Mouse (Mus musculus) liver, embryonic 15.5 days (tissue): Measurements from ENCODE around the gene Dcakd. TPM values are rescaled to one million over a fixed set of nuclear protein-coding genes. Genes with fewer than 3 reads are reported as not detected.

ENCODE experiments used
- ATAC-seq: fragments of 200-750 bp; cut with Nextera tagmentation; 2 replicates; pipeline ENCODE4 v1.8.0; 2017; ENCODE audit warnings: moderate number of reproducible peaks, mild to moderate bottlenecking, moderate library complexity; ENCODE audit not compliant: insufficient read depth
- H3K27ac ChIP-seq: fragments of 300-500 bp; sonication (generic); replicated peaks from 2 replicates; pipeline ENCODE4 v1.5.1; 2015; ENCODE audit warnings: mild to moderate bottlenecking, inconsistent platforms
- H3K27me3 ChIP-seq: fragments of 300-500 bp; sonication (generic); 2 replicates; pipeline ENCODE4 v1.6.1; 2015; ENCODE audit warnings: mild to moderate bottlenecking, inconsistent platforms
- H3K36me3 ChIP-seq: fragments of 300-500 bp; sonication (generic); replicated peaks from 2 replicates; pipeline ENCODE4 v1.6.1; 2015; ENCODE audit warnings: moderate library complexity, mild to moderate bottlenecking, inconsistent platforms
- H3K4me1 ChIP-seq: fragments of 300-500 bp; sonication (generic); replicated peaks from 2 replicates; pipeline ENCODE4 v1.6.1; 2015; ENCODE audit warnings: inconsistent platforms
- H3K4me2 ChIP-seq: fragments of 300-500 bp; sonication (generic); 2 replicates; pipeline ENCODE4 v1.6.1; 2015; ENCODE audit warnings: moderate library complexity, mild to moderate bottlenecking, inconsistent platforms
- H3K4me3 ChIP-seq: fragments of 300-500 bp; sonication (generic); replicated peaks from 2 replicates; pipeline ENCODE4 v1.5.1; 2015; ENCODE audit warnings: mild to moderate bottlenecking, inconsistent platforms
- H3K9ac ChIP-seq: fragments of 300-500 bp; sonication (generic); 2 replicates; pipeline ENCODE4 v1.6.1; 2015; ENCODE audit warnings: moderate library complexity, mild to moderate bottlenecking, inconsistent platforms
- H3K9me3 ChIP-seq: fragments of 300-500 bp; sonication (generic); replicated peaks from 2 replicates; pipeline ENCODE4 v1.6.1; 2016; ENCODE audit warnings: inconsistent platforms
- WGBS: fragments of 180-500 bp; shearing (Covaris S2); methylation state at CpG from one replicate; pipeline ENCODE4 v1.1.7; 2015; ENCODE audit warnings: mixed read lengths; ENCODE audit not compliant: insufficient replicate concordance; 5-methylcytosine and 5-hydroxymethylcytosine counted together
- polyA plus RNA-seq: library from polyadenylated mRNA; unstranded; fragments of >200 nt; fragmentation: Nextera tagmentation; extraction: Ambion mirVana; gene quantifications from 2 replicates; pipeline ENCODE4 v1.2.1, GENCODE M21; 2015

Gene Dcakd
- polyA plus RNA-seq, 1 experiment from 2014 or later: 28.7 TPM

DNA sequence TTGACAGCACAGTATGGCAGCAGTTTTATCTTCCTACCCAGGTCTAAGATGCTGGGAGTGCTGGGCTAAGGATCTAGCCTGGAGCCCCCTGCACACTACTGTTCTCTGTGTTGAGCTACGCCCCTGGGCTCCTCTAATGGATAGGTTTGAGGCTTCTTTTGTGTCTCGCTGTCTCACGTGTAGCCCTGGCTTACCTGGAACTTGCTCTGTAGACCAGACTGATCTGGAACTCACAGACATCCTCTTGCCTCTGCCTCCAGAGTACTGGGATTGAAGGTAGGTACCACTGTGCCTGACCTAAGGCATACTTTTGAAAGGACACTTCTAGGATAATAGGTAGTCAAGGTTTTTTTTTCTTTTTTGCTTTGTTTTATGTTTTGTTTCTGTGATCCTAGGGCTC, 15.8 kb upstream of the Dcakd start:
- no peak overlapping the region for H3K4me3 ChIP-seq
- ATAC-seq: no peak
- H3K27ac ChIP-seq: no peak overlapping the region
- H3K27me3 ChIP-seq: no peaks in the 10 kb centered on the region
- 90% methylated on average over 3 of the region's 3 CpGs for WGBS
- peaks cover 55% of the 10 kb centered on the region for H3K36me3 ChIP-seq
- H3K4me2 ChIP-seq: no peak overlapping the region
- peaks cover 9% of the 10 kb centered on the region; the same call in 1 of the 2 replicates for H3K4me1 ChIP-seq
- no peak overlapping the region for H3K9ac ChIP-seq
- no peaks in the 10 kb centered on the region for H3K9me3 ChIP-seq

DNA sequence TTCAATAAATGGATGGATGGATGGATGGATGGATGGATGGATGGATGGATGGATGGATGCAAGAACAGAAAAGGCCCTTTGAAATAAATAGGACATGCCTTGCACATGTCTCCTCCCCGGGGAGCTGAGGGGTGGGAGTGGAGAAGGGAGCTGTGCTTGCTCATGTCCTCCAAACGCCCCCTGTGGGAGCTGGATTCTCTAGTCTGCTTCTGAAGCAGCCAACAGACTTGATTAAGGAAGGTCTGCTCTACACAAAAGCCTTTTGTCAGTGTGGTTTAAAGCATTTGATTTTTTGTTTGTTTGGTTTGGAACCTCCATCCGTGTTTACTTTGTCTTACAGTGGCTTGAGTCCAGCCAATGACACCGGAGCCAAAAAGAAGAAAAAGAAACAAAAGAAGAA, 14.7 kb upstream of the Dcakd start:
- Histone ChIP-seq H3K9me3 (no peaks in the 10 kb centered on the region), H3K4me1 (peaks cover 9% of the 10 kb centered on the region; the same call in 1 of the 2 replicates), H3K27me3 (no peaks in the 10 kb centered on the region), H3K4me3 (no peak overlapping the region), H3K4me2 (no peak overlapping the region), H3K9ac (no peak overlapping the region), H3K27ac (no peak overlapping the region), H3K36me3 (peaks cover 65% of the 10 kb centered on the region)
- ATAC-seq: no peak
- 74% methylated on average over 4 of the region's 4 CpGs for WGBS

DNA sequence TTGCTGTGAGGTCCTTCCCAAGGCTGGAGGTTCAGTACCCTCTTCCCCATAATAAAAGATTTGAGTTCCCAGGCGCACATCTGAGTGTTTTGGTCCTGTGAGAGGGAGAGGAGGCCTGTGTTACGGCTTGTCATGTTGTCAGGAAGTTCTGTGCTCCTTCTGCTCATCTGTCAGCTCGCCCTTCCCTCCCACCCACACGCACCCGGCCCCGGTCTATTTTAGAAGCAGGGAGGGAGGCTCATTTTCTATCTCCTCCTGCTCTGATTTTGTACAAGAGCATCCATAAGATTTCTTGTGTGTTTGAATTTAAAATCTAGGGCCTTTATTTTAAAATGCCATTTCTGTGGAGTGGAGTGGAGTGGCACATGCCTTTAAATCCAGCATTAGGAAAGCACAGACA, 9.9 kb upstream of the Dcakd start:
- Histone ChIP-seq H3K4me1 (peaks cover 20% of the 10 kb centered on the region), H3K9ac (no peak overlapping the region), H3K27me3 (no peaks in the 10 kb centered on the region), H3K9me3 (no peaks in the 10 kb centered on the region), H3K27ac (no peak overlapping the region), H3K4me3 (no peak overlapping the region), H3K36me3 (peaks cover 43% of the 10 kb centered on the region), H3K4me2 (no peak overlapping the region)
- no peak for ATAC-seq
- WGBS: 68% methylated on average over 6 of the region's 6 CpGs

DNA sequence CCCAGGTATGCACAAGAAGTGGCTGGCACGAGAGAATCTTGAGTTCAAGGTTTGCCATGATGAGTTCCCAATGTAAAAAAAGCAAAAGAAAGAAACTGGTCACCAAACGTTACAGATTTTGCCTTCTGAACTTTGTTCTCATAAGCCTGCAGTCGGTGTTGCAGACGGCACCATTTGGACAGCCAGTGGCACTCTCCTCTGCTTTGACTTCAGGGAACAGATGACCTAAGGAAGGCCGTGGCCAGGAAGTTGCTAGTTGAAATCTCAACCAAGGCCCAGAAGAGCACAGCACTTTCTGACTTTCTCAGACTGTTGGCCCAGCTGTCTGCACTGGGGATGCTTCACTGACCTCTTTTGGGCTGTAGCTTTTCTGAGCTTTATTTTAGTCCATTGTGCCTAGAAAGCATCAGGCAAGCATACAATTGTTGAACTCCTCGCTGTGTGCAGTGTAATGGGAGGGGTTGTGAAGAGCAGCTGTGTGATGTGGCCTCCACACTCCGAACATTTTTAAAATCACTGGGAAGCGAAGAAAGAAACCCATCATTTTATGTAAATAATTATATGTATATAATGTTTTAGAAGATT, 8.8 kb upstream of the Dcakd start:
- Histone ChIP-seq H3K27me3 (no peaks in the 10 kb centered on the region), H3K4me3 (no peak overlapping the region), H3K9me3 (no peaks in the 10 kb centered on the region), H3K36me3 (peaks cover 35% of the 10 kb centered on the region), H3K4me2 (no peak overlapping the region), H3K4me1 (peaks cover 30% of the 10 kb centered on the region), H3K27ac (no peak overlapping the region), H3K9ac (no peak overlapping the region)
- no peak for ATAC-seq
- 77% methylated on average over 8 of the region's 8 CpGs for WGBS

DNA sequence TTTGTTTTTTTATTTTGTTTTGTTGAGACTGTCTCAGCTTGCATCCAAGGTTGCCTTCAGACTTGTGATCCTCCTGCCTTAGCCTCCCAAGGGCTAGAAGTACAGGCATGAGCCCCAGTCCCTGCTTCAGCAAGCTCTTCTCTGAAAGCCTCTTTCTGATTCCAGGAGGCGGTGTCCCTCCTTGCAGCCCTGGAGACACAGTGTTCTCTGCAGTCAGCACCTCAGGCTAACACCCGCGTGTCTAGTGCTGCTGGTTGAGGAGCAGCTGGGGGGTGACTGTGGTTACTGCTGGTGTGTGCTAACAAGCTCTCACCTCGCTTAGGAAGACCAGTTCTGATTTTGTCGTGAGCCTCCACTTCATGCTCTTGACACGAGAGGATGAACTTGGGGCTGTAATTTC, 6.9 kb upstream of the Dcakd start:
- H3K9me3 ChIP-seq: no peaks in the 10 kb centered on the region
- H3K36me3 ChIP-seq: peaks cover 43% of the 10 kb centered on the region
- no peak overlapping the region for H3K4me2 ChIP-seq
- 76% methylated on average over 6 of the region's 6 CpGs for WGBS
- H3K27ac ChIP-seq: no peak overlapping the region
- H3K4me3 ChIP-seq: no peak overlapping the region
- no peak for ATAC-seq
- no peak overlapping the region for H3K9ac ChIP-seq
- H3K27me3 ChIP-seq: no peaks in the 10 kb centered on the region
- peaks cover 45% of the 10 kb centered on the region for H3K4me1 ChIP-seq

DNA sequence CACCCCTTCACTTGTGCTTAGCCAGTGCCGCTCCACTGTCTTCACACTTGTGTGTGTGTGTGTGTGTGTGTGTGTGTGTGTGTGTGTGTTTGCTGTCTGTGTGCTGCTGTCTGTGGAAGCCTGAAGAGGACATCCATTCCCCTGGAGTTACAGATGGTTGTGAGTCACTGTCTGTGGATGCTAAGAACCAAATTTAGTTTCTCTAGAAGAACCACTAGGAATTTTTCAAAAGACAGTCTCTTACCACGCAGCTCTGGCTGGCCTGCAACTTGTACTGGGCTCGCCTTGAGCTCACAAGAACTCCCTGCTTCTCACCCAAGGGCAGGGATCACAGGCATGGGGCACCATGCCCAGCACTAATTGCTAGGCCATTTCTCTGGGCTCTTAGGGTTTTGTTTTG, 4.9 kb upstream of the Dcakd start:
- ATAC-seq: no peak
- H3K9me3 ChIP-seq: no peaks in the 10 kb centered on the region
- H3K9ac ChIP-seq: no peak overlapping the region
- H3K36me3 ChIP-seq: peaks cover 34% of the 10 kb centered on the region
- no peaks in the 10 kb centered on the region for H3K27me3 ChIP-seq
- no peak overlapping the region for H3K4me3 ChIP-seq
- H3K27ac ChIP-seq: no peak overlapping the region
- 76% methylated on average over 3 of the region's 3 CpGs for WGBS
- H3K4me1 ChIP-seq: peaks cover 48% of the 10 kb centered on the region
- H3K4me2 ChIP-seq: no peak overlapping the region

DNA sequence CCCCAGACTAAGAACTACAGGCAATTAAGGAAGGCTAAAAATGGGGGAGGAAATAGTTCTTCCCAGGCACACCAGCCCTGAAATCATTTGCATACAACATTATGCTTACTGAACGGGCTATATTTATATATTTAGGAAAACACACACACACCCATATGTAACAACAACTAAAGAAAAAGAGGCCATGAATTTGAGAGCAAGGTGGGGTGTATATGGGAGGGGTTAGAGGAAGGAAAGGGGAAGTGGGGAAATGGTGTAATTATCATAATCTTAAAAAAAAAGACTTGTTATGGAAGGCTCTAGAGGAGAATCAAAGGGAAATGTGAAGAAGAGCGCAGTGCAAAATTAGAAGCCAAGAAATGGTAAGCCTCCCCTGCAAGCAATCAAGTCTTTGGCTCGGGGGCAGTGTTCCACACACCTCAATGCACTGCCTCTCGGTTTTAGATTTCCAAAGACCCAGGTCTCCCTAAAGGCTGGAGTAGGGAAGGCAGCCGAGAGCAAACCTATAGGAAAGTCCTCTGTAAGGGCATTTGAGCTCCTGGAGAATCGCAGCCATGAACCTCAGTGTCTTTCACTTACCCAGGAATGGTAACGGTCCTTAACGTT, 460 bp downstream of the Dcakd start:
- Histone ChIP-seq H3K4me1 (peaks cover 45% of the 10 kb centered on the region), H3K27me3 (no peaks in the 10 kb centered on the region), H3K4me3 (peak overlapping the region; percentile 72), H3K4me2 (peak overlapping the region; percentile 75), H3K36me3 (peaks cover 38% of the 10 kb centered on the region), H3K9ac (peak overlapping the region; percentile 73), H3K9me3 (no peaks in the 10 kb centered on the region), H3K27ac (peak overlapping the region; percentile 92)
- ATAC-seq: no peak; the same call in 1 of the 2 replicates
- 5% methylated on average over 8 of the region's 8 CpGs for WGBS

DNA sequence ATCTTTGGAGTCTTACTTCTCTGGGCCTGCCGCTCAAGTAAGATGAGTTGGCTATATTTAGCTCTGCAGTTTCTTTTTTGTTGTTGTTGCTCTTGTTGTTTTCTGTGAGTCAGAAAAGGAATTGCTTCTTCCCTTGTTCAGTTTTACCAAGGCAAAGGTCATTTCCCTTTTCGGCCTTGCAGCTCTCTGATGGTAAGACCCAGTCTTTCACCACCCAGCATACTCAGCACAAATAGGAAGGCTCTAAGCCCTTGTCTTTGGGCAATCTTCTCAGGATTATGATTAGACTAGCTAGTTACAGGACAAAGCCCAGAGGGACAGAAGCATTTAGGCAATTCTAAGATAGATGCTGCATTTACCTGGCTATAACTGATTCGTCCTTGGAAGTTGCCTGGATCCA, 1.2 kb downstream of the Dcakd start:
- peak overlapping the region; percentile 73 for H3K9ac ChIP-seq
- peaks cover 38% of the 10 kb centered on the region for H3K36me3 ChIP-seq
- ATAC-seq: no peak
- H3K4me3 ChIP-seq: peak overlapping the region; percentile 72
- peak overlapping the region; percentile 92 for H3K27ac ChIP-seq
- H3K4me1 ChIP-seq: peaks cover 38% of the 10 kb centered on the region
- 66% methylated on average over 3 of the region's 3 CpGs for WGBS
- H3K9me3 ChIP-seq: no peaks in the 10 kb centered on the region
- no peaks in the 10 kb centered on the region for H3K27me3 ChIP-seq
- H3K4me2 ChIP-seq: peak overlapping the region; percentile 75

DNA sequence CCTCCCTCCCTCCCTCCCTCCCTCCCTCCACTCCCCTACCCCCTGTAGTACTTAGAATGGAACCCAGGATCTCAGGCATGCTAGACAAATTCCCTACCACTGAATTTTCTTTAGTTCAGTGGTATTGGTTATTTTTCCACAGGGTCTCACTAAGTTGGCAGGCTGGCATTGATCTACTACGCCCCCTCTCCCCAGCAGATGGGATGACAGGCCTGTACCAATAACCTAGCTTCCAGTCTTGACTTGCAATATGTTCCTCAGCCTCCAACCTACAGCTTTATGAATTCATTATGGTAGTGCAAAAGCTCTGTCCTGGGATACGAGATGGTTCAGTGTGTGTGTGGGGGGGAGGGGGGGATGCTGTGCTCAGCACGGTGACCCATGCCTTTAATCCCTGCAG, 4.2 kb downstream of the Dcakd start:
- Histone ChIP-seq H3K9me3 (no peaks in the 10 kb centered on the region), H3K27me3 (no peaks in the 10 kb centered on the region), H3K4me3 (no peak overlapping the region), H3K27ac (no peak overlapping the region), H3K4me2 (no peak overlapping the region), H3K9ac (no peak overlapping the region), H3K36me3 (peaks cover 42% of the 10 kb centered on the region), H3K4me1 (peaks cover 15% of the 10 kb centered on the region)
- WGBS: 81% methylated on average over 3 of the region's 3 CpGs
- ATAC-seq: no peak

DNA sequence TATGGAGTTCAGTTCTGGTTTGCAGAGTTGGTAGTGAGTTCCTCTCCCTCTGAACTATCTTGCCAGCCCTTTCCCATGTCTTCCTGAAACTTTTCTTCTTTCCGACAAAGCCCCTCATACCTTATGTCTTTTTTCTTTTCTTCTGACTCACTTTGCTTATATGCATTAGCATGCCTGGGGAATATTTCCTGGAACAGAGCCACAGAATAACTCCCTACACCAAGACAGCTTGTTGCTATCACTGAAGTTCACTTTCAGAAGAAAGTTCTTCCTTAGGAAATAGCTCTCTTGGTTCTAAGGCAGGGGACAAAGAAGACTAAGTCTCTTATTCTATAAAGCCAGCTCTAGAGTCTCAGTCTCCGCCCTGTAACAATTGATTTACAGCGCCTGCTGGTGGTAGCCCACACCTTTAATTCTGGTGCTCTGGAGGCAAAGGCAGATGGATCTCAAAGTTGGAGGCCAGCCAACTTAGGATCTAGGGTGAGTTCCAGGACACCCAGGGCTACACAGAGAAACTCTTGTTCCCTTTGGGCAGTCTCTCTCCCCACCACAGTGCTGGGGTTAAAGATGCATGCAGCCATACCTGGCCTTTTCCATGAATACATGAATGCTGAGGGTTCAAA, 7.3 kb downstream of the Dcakd start:
- no peak overlapping the region for H3K4me3 ChIP-seq
- H3K36me3 ChIP-seq: peaks cover 34% of the 10 kb centered on the region
- H3K4me2 ChIP-seq: no peak overlapping the region
- no peaks in the 10 kb centered on the region for H3K9me3 ChIP-seq
- H3K9ac ChIP-seq: no peak overlapping the region
- no peak overlapping the region for H3K27ac ChIP-seq
- WGBS: 69% methylated on average over 3 of the region's 3 CpGs
- H3K4me1 ChIP-seq: peaks cover 23% of the 10 kb centered on the region
- no peak for ATAC-seq
- no peaks in the 10 kb centered on the region for H3K27me3 ChIP-seq

DNA sequence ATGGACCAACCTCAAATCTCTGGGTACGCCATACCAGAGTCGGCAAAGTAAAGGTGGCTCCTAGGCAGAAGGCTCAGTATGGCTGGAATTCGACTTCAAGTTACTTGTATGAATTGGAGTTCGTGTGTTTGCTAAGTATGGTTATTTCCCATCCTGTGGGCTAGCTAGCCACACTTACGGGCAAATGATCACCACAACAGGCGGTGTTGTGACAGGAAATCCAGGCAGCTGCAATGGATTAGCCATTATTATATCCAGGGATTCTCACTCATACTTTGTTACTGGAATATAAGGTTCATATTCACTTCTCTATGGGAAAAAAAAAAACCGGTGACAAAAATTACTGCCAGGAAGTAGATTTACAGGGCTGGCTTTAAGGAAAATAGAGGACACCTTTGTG, 8.8 kb downstream of the Dcakd start:
- no peaks in the 10 kb centered on the region for H3K27me3 ChIP-seq
- peaks cover 31% of the 10 kb centered on the region for H3K4me1 ChIP-seq
- H3K9ac ChIP-seq: no peak overlapping the region
- whole genome bisulfite sequencing: 75% methylated on average over 7 of the region's 7 CpGs
- ATAC-seq: no peak
- H3K9me3 ChIP-seq: no peaks in the 10 kb centered on the region
- peaks cover 20% of the 10 kb centered on the region for H3K36me3 ChIP-seq
- no peak overlapping the region for H3K4me3 ChIP-seq
- H3K4me2 ChIP-seq: no peak overlapping the region
- no peak overlapping the region for H3K27ac ChIP-seq
